Mouse (Mus musculus) neural tube, embryonic 12.5 days (tissue): ENCODE measurements around the gene Cdkn2c. TPM values are rescaled to one million over a fixed set of nuclear protein-coding genes. Genes with fewer than 3 reads are reported as not detected.
A peak's percentile ranks its signal among the peaks of the same experiment; 100 is the strongest.
"Not testable (repeated sequence)": the region's sequence is repeated elsewhere in the genome, so short reads cannot be mapped to it uniquely, and the experiment has no call there.

Experiments
- ATAC-seq: fragments of 200-750 bp; cut with Nextera tagmentation; 2 replicates; pipeline ENCODE4 v1.8.0; 2017; ENCODE audit warnings: low read depth, mild to moderate bottlenecking, moderate TSS enrichment, moderate library complexity; ENCODE audit not compliant: low FRiP score
- H3K27ac ChIP-seq: fragments of 300-500 bp; sonication (generic); 2 replicates; pipeline ENCODE4 v1.5.1; 2016
- H3K27me3 ChIP-seq: fragments of 300-500 bp; sonication (generic); replicated peaks from 2 replicates; pipeline ENCODE4 v1.6.1; 2016; ENCODE audit warnings: mild to moderate bottlenecking
- H3K36me3 ChIP-seq: fragments of 300-500 bp; sonication (generic); 2 replicates; pipeline ENCODE4 v1.6.1; 2016; ENCODE audit warnings: mild to moderate bottlenecking
- H3K4me1 ChIP-seq: fragments of 300-500 bp; sonication (generic); 2 replicates; pipeline ENCODE4 v1.6.1; 2016
- H3K4me2 ChIP-seq: fragments of 300-500 bp; sonication (generic); replicated peaks from 2 replicates; pipeline ENCODE4 v1.6.1; 2016; ENCODE audit warnings: mild to moderate bottlenecking
- H3K4me3 ChIP-seq: fragments of 300-500 bp; sonication (generic); 2 replicates; pipeline ENCODE4 v1.5.1; 2016
- H3K9ac ChIP-seq: fragments of 300-500 bp; sonication (generic); 2 replicates; pipeline ENCODE4 v1.6.1; 2016; ENCODE audit warnings: mild to moderate bottlenecking
- H3K9me3 ChIP-seq: fragments of 300-500 bp; sonication (generic); 2 replicates; pipeline ENCODE4 v1.6.1; 2016; ENCODE audit warnings: mild to moderate bottlenecking
- WGBS: fragments of 180-500 bp; shearing (Covaris S2); methylation state at CpG from one replicate; pipeline ENCODE4 v1.1.7; 2016; 5-methylcytosine and 5-hydroxymethylcytosine counted together
- polyA plus RNA-seq: library from polyadenylated mRNA; unstranded; fragments of >200 nt; fragmentation: Nextera tagmentation; extraction: Ambion mirVana; gene quantifications from 2 replicates; pipeline ENCODE4 v1.2.1, GENCODE M21; 2016

The Cdkn2c gene
- polyA plus RNA-seq, result 6.8 and 7.5 TPM in 2 replicates

- no peak within 1 kb of the TSS for H3K27ac ChIP-seq
- peaks cover 21% of the 10 kb centered on the region for H3K4me1 ChIP-seq
- H3K9ac ChIP-seq, result peak within 1 kb of the TSS; percentile 77
- peak within 1 kb of the TSS; percentile 58 for H3K4me3 ChIP-seq
- no peaks in the 10 kb centered on the region for H3K36me3 ChIP-seq
- WGBS, result under 1% methylated on average over 64 of the region's 64 CpGs
- peak; percentile 90 for ATAC-seq
- no peaks in the 10 kb centered on the region for H3K9me3 ChIP-seq
- peak within 1 kb of the TSS; percentile 96 for H3K4me2 ChIP-seq
- peaks cover 37% of the 10 kb centered on the region for H3K27me3 ChIP-seq
These were observed at the start of gene Cdkn2c for GRCm38 (mm10) chr4:109666461-109667269. Cdkn2c (minus strand) TSS chr4:109667189.

GRCm38 (mm10) chr4:109705349-109705748, 38.4 kb upstream of the Cdkn2c start:
- Histone ChIP-seq H3K4me2 (no peak overlapping the region), H3K4me3 (no peak overlapping the region), H3K27ac (no peak overlapping the region), H3K36me3 (no peaks in the 10 kb centered on the region), H3K4me1 (no peaks in the 10 kb centered on the region), H3K27me3 (no peaks in the 10 kb centered on the region), H3K9me3 (no peaks in the 10 kb centered on the region), H3K9ac (no peak overlapping the region)
- ATAC-seq, result no peak
- WGBS, result 93% methylated on average over 2 of the region's 2 CpGs

DNA sequence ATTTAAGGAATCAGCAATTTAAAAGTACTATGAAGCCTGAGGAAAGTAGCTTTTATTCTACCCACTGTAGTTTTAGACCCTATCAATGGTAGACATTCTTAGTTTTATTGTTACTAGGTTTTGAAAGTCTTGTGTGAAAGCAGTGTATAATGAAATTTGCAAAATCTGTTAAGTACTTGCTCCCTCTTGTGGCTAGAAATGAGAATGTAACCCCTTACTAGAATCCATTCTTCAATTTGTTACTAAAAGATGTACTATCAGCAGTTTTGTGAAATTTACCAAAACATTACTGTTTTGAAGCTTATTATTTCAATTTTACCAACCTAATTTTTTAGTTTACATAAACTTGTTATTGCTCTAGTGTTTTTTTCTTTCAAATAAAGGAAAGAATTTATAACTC, 36.6 kb upstream of the Cdkn2c start:
- ATAC-seq, result no peak
- Histone ChIP-seq H3K27me3 (no peaks in the 10 kb centered on the region), H3K4me3 (no peak overlapping the region), H3K27ac (no peak overlapping the region), H3K9me3 (no peaks in the 10 kb centered on the region), H3K9ac (no peak overlapping the region), H3K4me1 (no peaks in the 10 kb centered on the region), H3K36me3 (no peaks in the 10 kb centered on the region), H3K4me2 (no peak overlapping the region)

DNA sequence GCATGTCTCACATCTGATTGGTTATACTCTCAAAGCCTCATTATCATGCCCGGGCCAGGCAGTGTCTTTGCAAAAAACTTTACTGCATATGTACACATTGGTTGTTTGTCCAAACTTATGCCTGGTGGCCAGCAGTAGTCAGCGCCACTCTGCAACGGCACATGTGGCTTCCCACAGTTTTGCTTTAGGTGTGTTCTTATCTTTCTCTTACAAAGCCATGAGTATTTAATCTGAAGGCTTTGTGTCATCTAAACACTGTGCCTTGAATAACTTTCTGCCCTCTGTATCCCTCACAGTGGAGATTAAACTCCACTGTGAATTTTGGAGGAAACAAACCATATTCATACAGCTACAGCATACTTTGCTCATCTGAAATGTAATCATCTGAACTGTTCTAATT, 33.7 kb upstream of the Cdkn2c start:
- H3K9me3 ChIP-seq, H3K4me3 ChIP-seq, H3K36me3 ChIP-seq, H3K4me2 ChIP-seq, H3K9ac ChIP-seq, H3K27ac ChIP-seq, ATAC-seq, H3K27me3 ChIP-seq, H3K4me1 ChIP-seq: not testable (repeated sequence)
- WGBS, result 91% methylated on average over 3 of the region's 3 CpGs

GRCm38 (mm10) chr4:109692674-109693073, 25.7 kb upstream of the Cdkn2c start:
- Histone ChIP-seq H3K9ac (no peak overlapping the region), H3K36me3 (peaks cover 4% of the 10 kb centered on the region; the same call in 1 of the 2 replicates)
- ATAC-seq, result no peak

GRCm38 (mm10) chr4:109683561-109683960, 16.6 kb upstream of the Cdkn2c start:
- Histone ChIP-seq H3K27ac (no peak overlapping the region), H3K4me1 (no peaks in the 10 kb centered on the region), H3K4me3 (no peak overlapping the region), H3K36me3 (0 out of 2 replicates have a peak, but pooled peaks cover 6% of the 10 kb centered on the region), H3K9ac (no peak overlapping the region), H3K4me2 (no peak overlapping the region), H3K27me3 (no peaks in the 10 kb centered on the region), H3K9me3 (no peaks in the 10 kb centered on the region)
- ATAC-seq, result no peak
- 75% methylated on average over 2 of the region's 2 CpGs for WGBS

More at GRCm38 (mm10) chr4:109692674-109693073, 25.7 kb upstream of the Cdkn2c start:
- no peak overlapping the region for H3K27ac ChIP-seq
- H3K4me3 ChIP-seq, result no peak overlapping the region
- H3K9me3 ChIP-seq, result 0 out of 2 replicates have a peak, but pooled peaks cover 9% of the 10 kb centered on the region
- no peak overlapping the region for H3K4me2 ChIP-seq
- no peaks in the 10 kb centered on the region for H3K4me1 ChIP-seq
- H3K27me3 ChIP-seq, result no peaks in the 10 kb centered on the region

- peak overlapping the region; percentile 88 for H3K9ac ChIP-seq
- ATAC-seq, result peak; percentile 11; the same call in 1 of the 2 replicates
- H3K27ac ChIP-seq, result peak overlapping the region; percentile 91
- H3K4me2 ChIP-seq, result peak overlapping the region; percentile 79
- 0% methylated on average over 3 of the region's 3 CpGs for WGBS
- H3K36me3 ChIP-seq, result no peaks in the 10 kb centered on the region
- no peaks in the 10 kb centered on the region for H3K27me3 ChIP-seq
- peak overlapping the region; percentile 90 for H3K4me3 ChIP-seq
- H3K9me3 ChIP-seq, result no peaks in the 10 kb centered on the region
- H3K4me1 ChIP-seq, result peaks cover 8% of the 10 kb centered on the region
These were observed 10.2 kb upstream of the Cdkn2c start for GRCm38 (mm10) chr4:109677221-109677620.

- no peaks in the 10 kb centered on the region for H3K9me3 ChIP-seq
- under 1% methylated on average over 103 of the region's 107 CpGs for WGBS
- H3K4me3 ChIP-seq, result peak within 1 kb of the TSS; percentile 90
- H3K27me3 ChIP-seq, result no peaks in the 10 kb centered on the region
- H3K4me2 ChIP-seq, result peak within 1 kb of the TSS; percentile 79
- peak; percentile 98 for ATAC-seq
- peak within 1 kb of the TSS; percentile 91 for H3K27ac ChIP-seq
- no peaks in the 10 kb centered on the region for H3K36me3 ChIP-seq
- peaks cover 8% of the 10 kb centered on the region for H3K4me1 ChIP-seq
- H3K9ac ChIP-seq, result peak within 1 kb of the TSS; percentile 88
These were observed 9.5 kb upstream of the Cdkn2c start, which contains the start of gene Faf1 for GRCm38 (mm10) chr4:109676218-109677215. Faf1 (plus strand) TSS chr4:109676588.

DNA sequence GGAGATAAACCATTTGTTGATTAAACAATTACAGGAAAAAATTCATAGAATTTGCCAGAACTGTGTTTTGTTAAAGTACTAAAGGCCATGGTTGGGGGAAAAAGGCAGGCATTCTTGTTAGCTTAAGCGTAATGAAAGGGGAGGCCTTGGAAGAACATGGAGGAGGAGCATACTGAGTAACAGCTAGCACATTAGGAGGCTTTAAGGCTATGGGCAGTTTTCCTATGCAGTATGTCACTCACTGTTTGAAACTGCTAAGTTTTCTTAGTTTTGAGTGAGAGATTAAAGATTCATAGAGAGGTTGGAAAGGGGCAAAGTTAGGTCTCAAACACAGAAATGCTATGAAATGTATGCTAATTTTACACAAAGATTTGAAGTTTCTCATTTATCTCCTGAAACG, 7.1 kb upstream of the Cdkn2c start:
- Histone ChIP-seq H3K36me3 (no peaks in the 10 kb centered on the region), H3K27me3 (no peaks in the 10 kb centered on the region), H3K4me2 (no peak overlapping the region), H3K4me3 (no peak overlapping the region), H3K4me1 (peaks cover 8% of the 10 kb centered on the region), H3K9ac (no peak overlapping the region), H3K27ac (no peak overlapping the region), H3K9me3 (no peaks in the 10 kb centered on the region)
- WGBS, result 79% methylated on average over 2 of the region's 2 CpGs
- no peak for ATAC-seq

GRCm38 (mm10) chr4:109671941-109672340, 5.0 kb upstream of the Cdkn2c start:
- Histone ChIP-seq H3K4me2 (no peak overlapping the region), H3K4me3 (no peak overlapping the region), H3K9ac (no peak overlapping the region), H3K27me3 (0 out of 2 replicates have a peak, but pooled peaks cover 2% of the 10 kb centered on the region), H3K36me3 (no peaks in the 10 kb centered on the region), H3K27ac (no peak overlapping the region), H3K4me1 (0 out of 2 replicates have a peak, but pooled peaks cover 3% of the 10 kb centered on the region), H3K9me3 (no peaks in the 10 kb centered on the region)
- ATAC-seq, result no peak
- 76% methylated on average over 1 of the region's 1 CpGs for WGBS

DNA sequence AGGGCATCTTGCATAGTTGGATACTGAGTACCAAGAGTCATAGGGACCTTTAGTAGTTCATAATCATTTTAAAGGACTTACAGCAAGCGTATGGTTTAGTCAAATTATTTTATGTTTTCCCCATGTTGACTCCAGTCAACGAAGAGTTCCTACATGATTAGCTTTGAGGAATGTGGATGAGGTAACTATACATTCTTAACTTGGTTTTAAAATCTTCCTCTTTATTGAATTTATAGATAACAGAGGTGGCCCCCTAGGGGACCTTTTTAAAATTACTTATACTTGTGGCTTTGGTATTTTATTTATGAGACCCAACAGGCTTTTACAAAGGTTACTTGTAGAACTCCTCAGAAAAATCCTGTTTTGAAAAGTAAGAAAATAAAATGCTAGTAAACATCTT, 3.2 kb upstream of the Cdkn2c start:
- Histone ChIP-seq H3K4me1 (peaks cover 20% of the 10 kb centered on the region), H3K4me3 (no peak overlapping the region), H3K36me3 (no peaks in the 10 kb centered on the region), H3K9me3 (no peaks in the 10 kb centered on the region), H3K27me3 (peaks cover 15% of the 10 kb centered on the region), H3K9ac (no peak overlapping the region), H3K27ac (no peak overlapping the region), H3K4me2 (no peak overlapping the region)
- 68% methylated on average over 2 of the region's 2 CpGs for WGBS
- ATAC-seq, result no peak

GRCm38 (mm10) chr4:109667518-109667917, 529 bp upstream of the Cdkn2c start:
- Histone ChIP-seq H3K27ac (no peak overlapping the region), H3K27me3 (peaks cover 30% of the 10 kb centered on the region), H3K9ac (no peak overlapping the region), H3K4me2 (peak overlapping the region; percentile 96), H3K4me1 (peaks cover 21% of the 10 kb centered on the region), H3K9me3 (no peaks in the 10 kb centered on the region), H3K36me3 (no peaks in the 10 kb centered on the region), H3K4me3 (no peak overlapping the region)
- WGBS, result 44% methylated on average over 2 of the region's 2 CpGs
- ATAC-seq, result no peak
